Mouse (Mus musculus): ENCODE data around the gene Smok2a.
"Not testable (repeated sequence)": the region's sequence is repeated elsewhere in the genome, so short reads cannot be mapped to it uniquely, and the experiment has no call there.

The Smok2a gene

DNA sequence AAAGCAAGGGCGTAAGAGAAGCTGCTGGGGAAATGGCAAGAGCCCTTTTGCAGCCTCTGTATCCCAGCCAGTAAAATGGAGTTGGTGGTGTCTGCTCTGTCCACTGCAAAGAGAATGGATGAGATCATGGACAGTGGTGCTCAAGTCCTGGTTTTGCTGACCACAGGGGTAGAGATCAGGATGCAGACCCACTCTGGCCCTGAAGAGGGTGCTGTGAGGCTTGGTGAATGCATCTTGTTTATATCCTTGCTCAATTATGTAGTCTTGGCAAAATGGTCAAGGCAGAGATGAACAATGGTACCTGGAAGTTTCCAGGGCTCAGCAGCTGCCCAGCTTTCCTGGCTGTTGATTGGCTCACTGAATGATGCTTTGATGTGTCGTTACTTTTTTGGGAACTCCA, 5.4 kb upstream of the Smok2a start:
- DNase-seq, result no peak

DNA sequence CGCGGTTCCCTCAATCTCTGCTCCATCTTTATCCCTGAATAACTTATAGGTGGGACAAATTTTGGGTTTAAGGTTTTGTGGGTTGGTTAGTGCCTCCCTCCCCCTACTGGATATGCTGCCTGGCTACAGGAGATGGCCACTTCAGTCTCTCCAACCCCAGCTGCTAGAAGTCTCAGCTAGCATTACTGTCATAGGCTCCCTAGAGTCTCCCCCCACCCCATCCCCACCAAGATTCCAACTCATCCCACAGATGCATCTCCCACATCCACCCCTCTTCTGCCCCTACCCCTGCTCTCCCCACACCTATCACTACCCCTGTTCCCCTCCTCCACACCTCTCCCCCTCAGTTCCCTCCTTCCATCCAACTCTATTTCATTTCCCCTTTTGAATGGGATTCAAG, 933 bp downstream of the Smok2a start:
- DNase-seq, result not testable (repeated sequence)

DNA sequence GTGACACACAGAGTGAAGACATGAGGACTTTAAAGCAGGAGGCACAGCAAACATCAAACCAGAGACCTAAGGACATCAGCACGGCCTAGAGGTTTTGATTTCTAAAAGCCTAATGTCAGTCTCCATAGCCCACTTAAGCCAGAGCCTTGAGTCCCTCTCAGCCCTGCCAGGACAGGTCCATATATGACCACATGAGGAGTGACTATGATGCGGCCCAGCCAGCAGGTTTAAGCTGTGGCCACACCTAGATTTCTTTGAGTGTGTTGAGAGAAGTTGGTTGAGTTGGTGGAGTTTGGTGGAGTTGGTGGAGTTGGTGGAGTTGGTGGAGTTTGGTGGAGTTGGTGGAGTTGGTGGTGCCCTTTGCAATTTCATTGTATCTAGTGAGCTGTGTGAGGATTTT, 9.0 kb downstream of the Smok2a start, which contains the start of gene Smok2b:
Gene Smok2b (plus strand): TSS at position 301 of the 400 bp plus-strand sequence.
- not testable (repeated sequence) for DNase-seq

DNA sequence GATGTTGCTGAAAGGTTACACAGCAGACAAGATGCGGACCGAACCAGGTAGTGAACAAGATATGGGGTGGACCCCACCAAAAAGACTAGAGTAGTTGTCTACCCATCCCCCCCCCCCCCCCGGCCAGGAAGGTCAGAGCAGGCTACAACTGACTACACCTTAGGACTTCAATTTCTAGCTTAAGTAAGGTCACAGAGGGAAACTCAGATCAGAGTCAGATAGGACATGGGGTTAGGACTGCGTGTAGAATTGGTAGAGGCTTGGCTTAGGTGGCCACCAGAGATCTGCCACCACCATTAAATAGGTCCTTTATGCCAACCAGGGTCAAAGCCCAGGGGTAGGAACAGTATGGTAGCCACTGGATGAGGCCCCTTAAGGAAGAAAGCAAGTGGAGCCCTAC, 18.5 kb downstream of the Smok2a start:
- not testable (repeated sequence) for DNase-seq

- DNase-seq, result not testable (repeated sequence)
Observed at GRCm38 (mm10) chr17:13240807-13241727, 20.1 kb downstream of the Smok2a start.

DNA sequence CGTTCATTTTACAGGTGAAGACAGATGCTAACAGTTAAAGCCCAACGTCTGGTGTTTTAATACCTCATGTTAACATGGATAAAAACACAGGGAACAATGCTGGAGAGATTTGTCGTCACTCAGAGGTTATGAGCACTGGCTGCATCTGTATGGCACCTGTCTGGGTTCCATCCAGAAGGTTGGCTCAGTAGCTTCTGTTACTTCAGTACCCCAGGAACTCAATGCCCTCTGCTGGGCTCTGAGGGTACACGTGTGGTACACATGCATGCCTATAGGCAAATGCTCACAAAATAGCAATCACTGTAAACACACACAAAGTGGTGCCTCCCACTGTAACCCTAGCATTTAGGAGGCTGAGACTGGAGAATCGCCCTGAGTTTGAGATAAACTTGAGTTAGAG, 33.8 kb downstream of the Smok2a start:
- not testable (repeated sequence) for DNase-seq
